Mouse (Mus musculus): ENCODE measurements around the gene Vmn2r24.
"Not testable (repeated sequence)": the region's sequence is repeated elsewhere in the genome, so short reads cannot be mapped to it uniquely, and the experiment has no call there.

Gene Vmn2r24

GRCm38 (mm10) chr6:123778579-123778978 is at the start of gene Vmn2r24:
Gene Vmn2r24 (plus strand): TSS chr6:123778879.
- no peak for DNase-seq

DNA sequence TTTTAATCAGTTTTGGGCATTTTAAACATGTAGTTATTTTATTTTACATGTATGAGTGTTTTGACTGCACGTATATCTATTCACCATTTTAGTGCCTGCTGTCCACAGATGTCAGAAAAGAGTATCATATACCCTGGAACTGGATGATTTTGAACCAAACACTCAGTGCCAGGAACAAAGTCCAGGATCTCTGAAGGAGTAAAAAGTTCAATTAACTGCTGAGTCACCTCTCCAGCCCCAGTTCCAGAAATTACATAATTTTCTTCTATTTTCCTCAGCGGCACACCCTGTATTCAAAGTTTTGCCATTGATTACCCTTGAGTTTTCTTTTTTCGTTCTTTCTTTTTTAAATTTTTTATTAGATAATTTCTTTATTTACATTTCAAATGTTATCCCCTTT is 8.6 kb upstream of the Vmn2r24 start:
- DNase-seq: no peak

DNA sequence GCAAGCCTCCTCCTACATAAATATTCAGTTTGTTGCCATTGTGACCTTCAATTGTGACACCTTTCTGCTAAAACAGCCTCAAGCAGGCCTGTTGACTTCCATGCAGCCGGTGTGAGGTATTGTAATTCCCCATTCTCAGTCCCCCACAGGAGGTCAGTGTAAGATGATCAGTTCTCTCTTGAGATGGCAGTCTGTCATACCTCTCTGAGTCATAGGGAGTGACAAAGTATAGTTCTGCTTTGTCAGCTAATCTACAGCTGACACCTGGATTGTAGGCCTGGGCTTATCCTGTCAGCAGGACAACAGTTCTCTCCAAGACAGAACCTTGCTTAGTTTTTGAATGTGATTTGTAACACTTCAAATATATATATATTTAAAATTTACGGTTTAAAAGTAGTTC is 6.2 kb downstream of the Vmn2r24 start:
- no peak for DNase-seq

GRCm38 (mm10) chr6:123793746-123794145 is 15.1 kb downstream of the Vmn2r24 start:
- no peak for DNase-seq

GRCm38 (mm10) chr6:123810291-123810690 is 31.6 kb downstream of the Vmn2r24 start:
- DNase-seq: not testable (repeated sequence)

DNA sequence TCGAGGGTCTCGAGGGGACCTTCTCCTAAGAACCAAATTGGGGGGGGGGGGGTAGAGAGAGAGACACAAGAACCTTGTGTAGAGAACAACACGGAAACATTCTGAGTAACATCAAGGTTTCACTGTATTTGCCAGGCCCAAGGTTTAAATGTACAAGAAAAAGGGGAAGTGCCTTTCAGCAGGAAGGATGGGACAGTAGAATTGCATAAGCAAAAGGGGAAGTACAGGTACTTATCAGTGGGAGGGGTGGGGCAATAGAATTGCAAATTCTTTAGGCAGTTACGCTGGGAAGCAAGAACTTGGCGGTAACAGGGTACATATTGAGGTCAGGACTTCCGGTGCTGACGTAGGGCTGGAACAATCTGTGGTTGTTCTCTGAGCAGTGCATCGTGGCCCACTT is 41.3 kb downstream of the Vmn2r24 start:
- DNase-seq: no peak

GRCm38 (mm10) chr6:123853363-123853762 is 74.7 kb downstream of the Vmn2r24 start, which contains the start of gene Vmn2r25:
Gene Vmn2r25 (minus strand): TSS chr6:123853463.
- DNase-seq: not testable (repeated sequence)

All from cerebellum, postnatal 25 days (tissue).